Mouse (Mus musculus) ES-E14 (cell line): ENCODE data around the gene Soga3. TPM values are rescaled to one million over a fixed set of nuclear protein-coding genes. Genes with fewer than 3 reads are reported as not detected.

Source experiments
- DNase-seq: peaks from one replicate; pipeline ENCODE4 v3.0.0-alpha.2; 2013; ENCODE audit warnings: low read depth, low spot score
- H3K27ac ChIP-seq: 2 replicates; pipeline ENCODE4 v1.5.1; 2012; ENCODE audit warnings: low read depth, mild to moderate bottlenecking, low read length, moderate library complexity, mixed read lengths; ENCODE audit not compliant: poor library complexity, insufficient read depth, severe bottlenecking
- H3K36me3 ChIP-seq: 2 replicates; pipeline ENCODE4 v1.6.1; 2012; ENCODE audit warnings: mild to moderate bottlenecking, low read length, moderate library complexity, mixed read lengths; ENCODE audit not compliant: control insufficient read depth, poor library complexity, insufficient read depth, severe bottlenecking
- H3K4me1 ChIP-seq, 2 experiments: fragments of 150-350 bp in 1 of 2; sonication (generic) in 1 of 2; 2 replicates each; pipeline ENCODE4 v1.6.1; 2012; ENCODE audit warnings: low read length in 2 of 2, mild to moderate bottlenecking in 1 of 2, mixed read lengths in 1 of 2; ENCODE audit not compliant: control insufficient read depth in 2 of 2, insufficient read depth in 2 of 2, poor library complexity in 1 of 2
- H3K4me3 ChIP-seq, 2 experiments: fragments of 150-350 bp in 1 of 2; sonication (generic) in 1 of 2; 2 replicates each; pipeline ENCODE4 v1.5.1; 2012; ENCODE audit warnings: low read length in 2 of 2, low read depth in 1 of 2, mild to moderate bottlenecking in 1 of 2, mixed read lengths in 1 of 2; ENCODE audit not compliant: insufficient read depth in 1 of 2, poor library complexity in 1 of 2, severe bottlenecking in 1 of 2
- H3K9ac ChIP-seq: 2 replicates; pipeline ENCODE4 v1.6.1; 2012; ENCODE audit warnings: low read depth, mild to moderate bottlenecking, low read length, mixed read lengths; ENCODE audit not compliant: poor library complexity, insufficient read depth, severe bottlenecking
- H3K9me3 ChIP-seq: fragments of 150-350 bp; sonication (generic); 2 replicates; pipeline ENCODE4 v1.6.1; 2012; ENCODE audit warnings: low read depth, mild to moderate bottlenecking, low read length; ENCODE audit not compliant: control insufficient read depth, insufficient read depth
- CHD2 ChIP-seq: IDR thresholded peaks from 2 replicates; pipeline ENCODE4 v1.6.1; 2014; ENCODE audit warnings: mild to moderate bottlenecking, low read depth, low read length, inconsistent platforms
- HCFC1 ChIP-seq: IDR thresholded peaks from 2 replicates; pipeline ENCODE4 v1.6.1; 2012; ENCODE audit warnings: low read length, inconsistent platforms, borderline replicate concordance; ENCODE audit not compliant: insufficient read depth
- MAFK ChIP-seq: IDR thresholded peaks from 2 replicates; pipeline ENCODE4 v1.6.1; 2014; ENCODE audit warnings: mild to moderate bottlenecking, low read depth, low read length, inconsistent platforms; ENCODE audit not compliant: insufficient read depth
- ZC3H11A ChIP-seq: IDR thresholded peaks from 2 replicates; pipeline ENCODE4 v1.6.1; 2012; ENCODE audit warnings: low read depth, mild to moderate bottlenecking, inconsistent platforms, low read length, borderline replicate concordance
- ZNF384 ChIP-seq: IDR thresholded peaks from 2 replicates; pipeline ENCODE4 v1.6.1; 2012; ENCODE audit warnings: low read depth, low read length, inconsistent platforms
- in situ Hi-C, 2 experiments: fragments of 600-800 bp; cut with MboI; formaldehyde crosslinking; loops; one replicate each; pipeline ENCODE4 v1.15.1; 2025; ENCODE audit warnings: low sequenced_read_pairs in 2 of 2, inconsistent platforms in 1 of 2; ENCODE audit not compliant: unreplicated experiment in 2 of 2
- total RNA-seq: library from RNA; depleted of rRNA; stranded (reverse); fragments of 300-350 nt; gene quantifications from 2 replicates; pipeline ENCODE4 v1.2.3, GENCODE M21; 2012

Soga3 gene
- total RNA-seq, 1 experiment, result 13.3 TPM

- H3K4me3 ChIP-seq, result peak overlapping the region; percentile 71 to 94
- TF ChIP-seq HCFC1 (0 out of 2 replicates have a peak, but pooled peaks have one; percentile 18), ZC3H11A (no peak)
- H3K4me1 ChIP-seq, result peaks cover 0 to 3% of the 10 kb centered on the region in 2 experiments; a peak in 2 of 4 replicates
- no peak overlapping the region for H3K27ac ChIP-seq
- peak; percentile 38 for DNase-seq
- H3K9ac ChIP-seq, result peak overlapping the region; percentile 23; the same call in 1 of the 2 replicates
- in situ Hi-C loops, result no loop called here
- no peaks in the 10 kb centered on the region for H3K9me3 ChIP-seq
- no peaks in the 10 kb centered on the region for H3K36me3 ChIP-seq
Measured at GRCm38 (mm10) chr10:29146198-29146857, 2.7 kb downstream of the Soga3 start.

DNA sequence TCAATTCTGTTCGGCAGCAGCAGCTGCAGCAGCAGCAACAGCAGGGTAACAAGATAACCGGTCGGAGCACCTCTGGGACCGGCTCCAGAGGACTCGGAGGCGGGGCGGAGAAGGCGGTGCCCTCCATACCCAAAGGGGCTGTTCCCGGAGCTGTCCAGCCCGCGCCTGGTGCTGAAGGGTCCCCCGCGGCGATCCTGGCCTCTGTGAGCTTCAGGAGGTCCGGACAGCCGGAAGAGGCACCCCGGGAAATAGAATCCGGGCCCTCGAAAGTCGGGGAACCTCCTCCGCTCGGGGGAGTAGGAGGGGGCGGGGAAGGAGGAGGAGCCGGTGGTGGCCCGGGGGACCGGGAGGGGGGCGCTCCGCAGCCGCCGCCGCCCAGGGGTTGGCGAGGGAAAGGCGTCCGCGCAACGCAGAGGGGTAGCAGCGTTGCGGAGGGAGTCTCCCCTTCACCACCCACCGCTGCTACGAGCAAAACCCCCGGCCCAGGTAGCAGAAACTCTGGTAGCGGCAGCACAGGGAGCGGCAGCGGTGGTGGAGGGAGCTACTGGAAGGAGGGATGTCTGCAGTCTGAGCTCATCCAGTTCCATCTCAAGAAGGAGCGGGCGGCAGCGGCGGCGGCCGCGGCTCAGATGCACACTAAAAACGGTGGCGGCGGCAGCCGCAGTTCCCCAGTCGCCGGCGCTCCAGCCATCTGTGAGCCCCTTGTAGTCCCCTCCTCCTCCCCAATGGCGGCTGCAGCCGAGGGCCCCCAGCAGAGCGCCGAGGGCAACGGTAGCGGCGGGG is 3.4 kb downstream of the Soga3 start:
- H3K36me3 ChIP-seq, result no peaks in the 10 kb centered on the region
- H3K9ac ChIP-seq, result peak overlapping the region; percentile 33
- H3K27ac ChIP-seq, result no peak overlapping the region
- H3K9me3 ChIP-seq, result no peaks in the 10 kb centered on the region
- TF ChIP-seq MAFK (no peak), HCFC1 (no peak), ZC3H11A (no peak), CHD2 (no peak), ZNF384 (no peak)
- H3K4me3 ChIP-seq, result peak overlapping the region; percentile 71 to 94
- DNase-seq, result peak; percentile 69
- H3K4me1 ChIP-seq, result peaks cover 0 to 3% of the 10 kb centered on the region in 2 experiments; a peak in 2 of 4 replicates
- in situ Hi-C loops, result no loop called here

GRCm38 (mm10) chr10:29147641-29147990 is 4.0 kb downstream of the Soga3 start:
- in situ Hi-C loops, result no loop called here
- Histone ChIP-seq H3K27ac (no peak overlapping the region), H3K4me1 (peaks cover 0 to 3% of the 10 kb centered on the region in 2 experiments; a peak in 2 of 4 replicates), H3K36me3 (no peaks in the 10 kb centered on the region), H3K9me3 (no peaks in the 10 kb centered on the region), H3K4me3 (peak overlapping the region; percentile 71 to 94), H3K9ac (peak overlapping the region; percentile 33)
- no peak for DNase-seq
- TF ChIP-seq ZNF384, result no peak
- no peak for TF ChIP-seq CHD2
- no peak for TF ChIP-seq ZC3H11A
- no peak for TF ChIP-seq MAFK
- no peak for TF ChIP-seq HCFC1

DNA sequence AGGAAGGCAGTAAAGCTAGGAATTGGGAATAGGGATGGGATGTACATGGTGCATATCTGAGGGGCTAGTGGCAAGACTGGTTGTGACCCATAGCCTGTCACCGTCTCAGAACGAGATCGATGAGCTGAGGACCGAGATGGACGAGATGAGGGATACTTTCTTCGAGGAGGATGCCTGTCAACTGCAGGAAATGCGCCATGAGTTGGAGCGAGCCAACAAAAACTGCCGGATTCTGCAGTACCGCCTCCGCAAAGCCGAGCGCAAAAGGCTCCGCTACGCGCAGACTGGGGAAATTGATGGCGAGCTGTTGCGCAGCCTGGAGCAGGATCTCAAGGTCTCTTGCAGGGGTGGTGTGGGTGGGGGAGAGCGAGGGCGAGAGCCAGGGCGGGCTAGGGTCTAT is 4.4 kb downstream of the Soga3 start:
- peaks cover 0 to 3% of the 10 kb centered on the region in 2 experiments; a peak in 2 of 4 replicates for H3K4me1 ChIP-seq
- in situ Hi-C loops, result no loop called here
- peak overlapping the region; percentile 71 to 94 for H3K4me3 ChIP-seq
- no peak for TF ChIP-seq CHD2
- no peak for TF ChIP-seq HCFC1
- no peak for TF ChIP-seq ZNF384
- TF ChIP-seq MAFK, result no peak
- no peak for TF ChIP-seq ZC3H11A
- H3K36me3 ChIP-seq, result no peaks in the 10 kb centered on the region
- 0 out of 2 replicates have a peak overlapping the region, but pooled peaks have one; percentile 14 for H3K9ac ChIP-seq
- no peak overlapping the region for H3K27ac ChIP-seq
- H3K9me3 ChIP-seq, result no peaks in the 10 kb centered on the region
- no peak for DNase-seq
